Mouse (Mus musculus) hindbrain, embryonic 10.5 days (tissue): ENCODE results near the gene Wdfy1. TPM values are rescaled to one million over a fixed set of nuclear protein-coding genes. Genes with fewer than 3 reads are reported as not detected.

Experiments
- DNase-seq: peaks from one replicate; pipeline ENCODE4 v3.0.0-alpha.2; 2017; ENCODE audit warnings: low spot score
- H3K27ac ChIP-seq: fragments of 300-500 bp; sonication (generic); 2 replicates; pipeline ENCODE4 v1.5.1; 2016; ENCODE audit warnings: mild to moderate bottlenecking, moderate library complexity
- H3K27me3 ChIP-seq: fragments of 300-500 bp; sonication (generic); 2 replicates; pipeline ENCODE4 v1.6.1; 2016; ENCODE audit warnings: mild to moderate bottlenecking; ENCODE audit not compliant: poor library complexity, insufficient read depth, severe bottlenecking
- H3K36me3 ChIP-seq: fragments of 300-500 bp; sonication (generic); 2 replicates; pipeline ENCODE4 v1.6.1; 2016; ENCODE audit warnings: mild to moderate bottlenecking, moderate library complexity
- H3K4me1 ChIP-seq: fragments of 300-500 bp; sonication (generic); replicated peaks from 2 replicates; pipeline ENCODE4 v1.6.1; 2016; ENCODE audit warnings: mild to moderate bottlenecking
- H3K4me3 ChIP-seq: fragments of 300-500 bp; sonication (generic); 2 replicates; pipeline ENCODE4 v1.5.1; 2016; ENCODE audit warnings: mild to moderate bottlenecking, moderate library complexity
- H3K9me3 ChIP-seq: fragments of 300-500 bp; sonication (generic); 2 replicates; pipeline ENCODE4 v1.6.1; 2016; ENCODE audit warnings: mild to moderate bottlenecking, moderate library complexity
- WGBS: fragments of 180-500 bp; shearing (Covaris S2); methylation state at CpG from one replicate; pipeline ENCODE4 v1.1.7; 2016; 5-methylcytosine and 5-hydroxymethylcytosine counted together
- polyA plus RNA-seq: library from polyadenylated mRNA; unstranded; fragments of >200 nt; fragmentation: Nextera tagmentation; extraction: Ambion mirVana; gene quantifications from 2 replicates; pipeline ENCODE4 v1.2.1, GENCODE M21; 2016

Wdfy1 gene
- polyA plus RNA-seq, 1 experiment from 2014 or later = 44.9 TPM

- DNase-seq = no peak
- H3K36me3 ChIP-seq = no peaks in the 10 kb centered on the region
- no peak overlapping the region for H3K27ac ChIP-seq
- no peak overlapping the region for H3K4me3 ChIP-seq
- WGBS = 77% methylated on average over 1 of the region's 1 CpGs
- H3K9me3 ChIP-seq = no peaks in the 10 kb centered on the region
- H3K27me3 ChIP-seq = no peaks in the 10 kb centered on the region
- no peaks in the 10 kb centered on the region for H3K4me1 ChIP-seq
These were observed 118.5 kb downstream of the Wdfy1 start for GRCm38 (mm10) chr1:79657411-79657810.

- Histone ChIP-seq H3K27ac (no peak overlapping the region), H3K4me3 (no peak overlapping the region), H3K4me1 (no peaks in the 10 kb centered on the region), H3K27me3 (no peaks in the 10 kb centered on the region), H3K9me3 (no peaks in the 10 kb centered on the region), H3K36me3 (no peaks in the 10 kb centered on the region)
- no peak for DNase-seq
- WGBS = 88% methylated on average over 4 of the region's 4 CpGs
These were observed 120.0 kb downstream of the Wdfy1 start for GRCm38 (mm10) chr1:79655819-79656555.

- Histone ChIP-seq H3K27me3 (no peaks in the 10 kb centered on the region), H3K27ac (no peak overlapping the region), H3K36me3 (no peaks in the 10 kb centered on the region), H3K4me1 (no peaks in the 10 kb centered on the region), H3K9me3 (no peaks in the 10 kb centered on the region), H3K4me3 (no peak overlapping the region)
- 98% methylated on average over 2 of the region's 2 CpGs for WGBS
- DNase-seq = no peak
These were observed 121.0 kb downstream of the Wdfy1 start for GRCm38 (mm10) chr1:79654948-79655347.

Other genes with a start within 250 kb of the Wdfy1 start
- gene Ap1s3, start 104.2 kb downstream of the Wdfy1 start, polyA plus RNA-seq = 0.12 and 0.30 TPM in 2 replicates
- 59.1 and 64.5 TPM in 2 replicates for gene Mrpl44, start 125 bp downstream of the Wdfy1 start, polyA plus RNA-seq
- 68.2 and 70.8 TPM in 2 replicates for gene Serpine2, start 85.0 kb upstream of the Wdfy1 start, polyA plus RNA-seq